Mouse (Mus musculus) fat pad, adult 2 months (tissue): ENCODE data around the gene Scgb1b27.
"Not testable (repeated sequence)": the region's sequence is repeated elsewhere in the genome, so short reads cannot be mapped to it uniquely, and the experiment has no call there.

Source experiments
- DNase-seq: peaks from one replicate; pipeline ENCODE4 v3.0.0-alpha.2; 2011; ENCODE audit warnings: low read depth, low spot score; ENCODE audit errors: extremely low read depth

Scgb1b27 gene

DNA sequence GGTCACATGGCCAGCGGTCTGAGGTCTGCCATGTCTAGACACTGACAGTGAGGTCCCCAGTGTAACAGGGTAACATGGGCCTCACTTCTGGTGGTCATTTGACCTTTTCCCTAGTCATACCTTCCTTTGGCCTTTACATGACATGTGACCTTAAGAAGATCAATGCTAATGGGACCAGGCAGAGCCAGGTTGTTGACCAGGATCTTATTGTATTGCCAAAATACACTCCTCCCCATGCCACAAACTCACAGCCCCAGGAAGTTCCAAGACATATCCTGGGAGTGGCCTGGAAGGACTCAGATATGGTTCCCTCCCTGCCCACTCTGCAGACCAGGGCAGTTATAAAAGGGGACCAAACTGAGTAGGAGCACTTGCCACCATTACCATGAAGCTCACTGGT is at the start of gene Scgb1b27:
TSS of gene Scgb1b27 (plus strand) at position 301 of the 400 bp plus-strand sequence.
- DNase-seq, result not testable (repeated sequence)

DNA sequence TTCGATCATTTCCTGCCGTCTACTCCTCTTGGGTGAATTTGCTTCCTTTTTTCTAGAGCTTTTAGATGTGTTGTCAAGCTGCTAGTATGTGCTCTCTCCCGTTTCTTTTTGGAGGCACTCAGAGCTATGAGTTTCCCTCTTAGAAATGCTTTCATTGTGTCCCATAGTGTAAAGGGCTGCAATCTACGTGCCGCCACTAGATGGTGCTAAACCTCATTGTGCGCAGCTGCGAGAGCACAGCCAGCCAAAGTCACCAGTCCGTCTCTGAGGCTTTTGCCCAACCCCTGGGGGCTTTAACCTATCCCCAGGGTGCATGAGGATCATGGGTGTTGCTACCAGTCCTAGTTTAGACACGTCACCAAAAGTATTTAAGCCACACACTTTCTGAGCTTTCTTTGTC is 39.0 kb upstream of the Scgb1b27 start:
- DNase-seq, result not testable (repeated sequence)

DNA sequence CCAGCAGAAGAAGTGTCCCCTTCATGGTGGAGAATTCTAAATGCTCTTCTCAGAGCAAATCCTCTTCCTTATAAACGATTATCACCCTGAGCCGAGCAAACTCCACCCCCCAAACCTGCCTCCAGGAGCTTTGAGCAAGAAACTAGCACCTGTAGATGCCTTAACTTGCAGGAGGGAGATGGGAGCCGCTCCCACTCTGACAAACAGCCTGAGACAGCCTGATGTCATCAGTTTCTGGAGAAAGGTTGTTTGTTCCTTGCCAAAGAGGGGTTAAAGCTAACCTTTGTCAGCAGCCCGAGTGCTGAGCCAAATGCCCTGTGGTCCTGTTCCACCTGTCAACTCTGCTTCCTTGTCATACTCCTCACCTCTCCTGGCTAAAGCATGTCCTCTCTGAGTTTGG is 7.4 kb upstream of the Scgb1b27 start, which contains the start of gene Scgb2b27:
TSS of gene Scgb2b27 (minus strand) at position 101 of the 400 bp plus-strand sequence.
- DNase-seq, result peak; percentile 19

DNA sequence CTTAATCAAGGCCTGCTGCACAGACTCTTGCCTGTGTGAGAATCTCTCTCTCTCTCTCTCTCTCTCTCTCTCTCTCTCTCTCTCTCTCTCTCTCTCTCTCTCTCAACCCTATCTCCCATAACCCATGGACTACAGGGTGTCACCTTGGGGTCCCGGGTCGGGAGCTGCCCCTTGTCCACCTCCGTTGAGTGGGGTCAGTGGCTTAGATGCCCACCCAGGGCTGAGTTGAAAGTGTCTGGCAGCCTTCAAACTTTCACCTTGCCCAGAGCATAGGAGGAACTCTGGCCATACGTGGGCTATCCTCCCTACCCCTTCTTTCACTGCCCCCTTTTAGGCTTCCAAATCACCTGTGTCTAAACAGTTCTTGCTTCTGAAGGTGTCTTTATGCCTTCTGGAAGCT is 4.4 kb downstream of the Scgb1b27 start:
- no peak for DNase-seq

DNA sequence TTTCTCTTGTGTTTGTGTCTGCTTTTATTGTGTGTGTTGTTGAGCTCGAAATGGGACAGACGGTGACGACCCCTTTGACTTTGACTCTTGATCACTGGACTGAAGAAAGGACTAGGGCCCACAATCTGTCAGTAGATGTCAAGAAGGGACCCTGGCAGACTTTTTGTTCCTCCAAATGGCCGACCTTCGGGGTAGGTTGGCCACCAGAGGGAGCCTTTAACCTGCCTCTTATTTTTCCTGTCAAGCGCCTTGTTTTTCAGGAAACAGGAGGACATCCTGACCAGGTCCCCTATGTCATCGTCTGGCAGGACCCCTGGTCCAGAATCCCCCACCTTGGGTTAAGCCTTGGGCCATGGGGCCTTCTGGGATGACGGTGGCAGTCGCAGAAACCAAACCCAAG is 5.9 kb downstream of the Scgb1b27 start:
- not testable (repeated sequence) for DNase-seq

DNA sequence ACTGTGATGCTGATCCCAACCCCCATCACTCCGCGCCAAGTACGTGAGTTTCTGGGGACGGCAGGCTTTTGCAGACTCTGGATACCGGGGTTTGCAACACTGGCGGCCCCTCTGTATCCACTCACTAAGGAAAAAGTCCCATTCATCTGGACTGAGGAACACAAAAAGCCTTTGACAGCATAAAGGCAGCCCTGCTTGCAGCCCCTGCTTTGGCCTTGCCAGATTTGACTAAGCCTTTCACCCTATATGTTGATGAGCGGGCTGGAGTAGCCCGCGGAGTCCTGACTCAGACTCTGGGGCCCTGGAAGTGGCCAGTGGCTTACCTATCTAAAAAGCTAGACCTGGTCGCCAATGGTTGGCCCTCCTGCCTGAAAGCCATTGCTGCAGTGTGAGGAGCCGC is 8.7 kb downstream of the Scgb1b27 start:
- no peak for DNase-seq

DNA sequence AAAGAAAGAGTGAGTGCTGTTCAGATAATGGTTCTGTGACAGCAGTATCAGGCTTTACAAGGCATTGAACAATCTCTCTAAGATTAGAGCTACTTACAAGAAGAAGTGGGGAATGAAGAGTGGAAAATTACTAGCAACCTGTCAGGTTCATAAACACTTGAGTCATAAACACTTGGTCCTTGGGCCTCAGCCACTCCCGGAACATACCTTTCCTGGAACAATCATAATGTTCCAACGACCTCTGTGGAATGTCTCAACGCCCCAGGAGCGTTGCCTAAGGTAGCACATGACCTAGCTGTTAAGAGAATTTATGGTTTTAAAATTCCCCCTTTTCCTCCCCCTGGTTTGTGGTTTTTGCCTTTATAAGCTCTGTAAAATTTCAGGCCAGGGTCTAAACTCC is 13.3 kb downstream of the Scgb1b27 start:
- not testable (repeated sequence) for DNase-seq

DNA sequence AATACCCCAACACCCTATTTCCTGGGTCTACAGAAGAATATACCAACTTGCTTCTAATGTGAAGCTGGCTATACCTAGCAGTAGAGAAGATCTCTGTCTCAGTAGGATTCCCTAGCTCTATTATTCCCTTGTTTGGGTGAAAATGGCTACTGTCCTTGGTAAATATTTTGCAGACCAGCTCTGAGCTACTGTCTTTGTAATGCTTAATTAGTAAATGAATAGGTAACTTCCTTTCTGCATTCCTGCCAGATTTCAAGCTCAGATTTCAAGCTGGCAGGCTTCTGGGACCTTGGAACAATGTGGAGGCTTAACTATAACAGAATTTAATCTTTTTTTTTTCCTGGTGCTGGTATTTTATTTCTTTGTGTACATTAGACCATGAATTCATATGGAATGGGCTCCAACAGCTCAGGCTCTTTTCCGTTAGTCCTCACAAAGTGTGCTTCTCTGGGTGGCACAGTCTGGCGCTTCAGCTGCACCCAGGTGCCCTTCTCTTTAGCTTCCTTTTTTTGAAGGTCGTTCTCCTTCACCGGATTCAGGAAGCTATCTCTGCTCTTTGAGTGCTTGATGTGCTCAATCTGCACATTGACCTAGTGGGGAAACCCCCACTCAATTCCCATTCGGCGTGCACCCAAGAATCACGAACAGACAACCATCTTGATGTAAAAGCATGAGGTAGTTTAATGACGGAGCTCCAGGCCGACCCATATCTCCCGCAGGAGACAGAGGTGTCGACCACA is 15.0 kb downstream of the Scgb1b27 start:
- not testable (repeated sequence) for DNase-seq

DNA sequence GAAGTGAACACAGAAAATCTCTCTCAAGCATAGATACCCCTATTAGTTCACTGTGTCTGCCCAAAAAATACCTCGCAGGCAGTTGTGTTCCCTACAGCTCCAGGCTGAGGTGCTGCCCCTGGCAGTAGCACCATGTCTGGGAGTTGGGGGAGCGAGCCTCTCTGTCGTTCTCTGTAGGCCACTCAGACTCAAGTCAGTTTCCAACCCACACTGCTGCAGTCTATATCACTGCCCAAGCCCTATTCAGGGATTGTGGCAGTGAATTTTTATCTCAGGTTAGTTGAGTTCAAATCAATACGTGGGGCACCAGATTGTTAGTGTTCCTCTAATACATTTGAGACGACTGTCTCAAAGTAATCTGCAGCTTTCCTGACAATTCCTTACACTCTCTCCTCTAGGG is 46.8 kb downstream of the Scgb1b27 start:
- not testable (repeated sequence) for DNase-seq
